Mouse (Mus musculus): ENCODE results near the gene Pdcd2l.

- TF ChIP-seq CTCF (IDR thresholded peaks at IDR 0.05; ENCODE audit: low read depth) (peak; percentile 36), EP300 (optimal IDR thresholded peaks at IDR 0.05) (no peak)
Measured at GRCm38 (mm10) chr7:34159167-34159566, 37.3 kb downstream of the Pdcd2l start.
